Comparison of ENCODE assay signal across 12 mouse cellular contexts in genomic region chr7:16524308-16524707, GRCm38 (mm10). TPM values are rescaled to one million over a fixed set of nuclear protein-coding genes. Genes with fewer than 3 reads are reported as not detected.
DNase-seq lines count a peak whose midpoint lies in the region; ATAC-seq and TF ChIP-seq lines count a peak whose summit lies in the region.
"Had no signal": no experiment of that assay in that cellular context is flagged by ENCODE, and none has a peak within 500 bp of the region (broad histone marks: within the 10 kb centered on the region; RNA-seq: fewer than 3 reads in every experiment).

No protein-coding gene starts in this region.

- no peak overlapping the region for H3K4me3 ChIP-seq in liver, postnatal 0 days (ENCODE audit: low read depth, low read length)
- H3K4me3 ChIP-seq: embryonic facial prominence, embryonic 15.5 days; neural tube, embryonic 13.5 days had no signal

- ATAC-seq in liver, postnatal 0 days = no peak

- no peaks in the 10 kb centered on the region for H3K27me3 ChIP-seq in liver, postnatal 0 days (ENCODE audit: insufficient read depth, low read length)
- H3K27me3 ChIP-seq: embryonic facial prominence, embryonic 15.5 days; neural tube, embryonic 13.5 days had no signal

- H3K4me2 ChIP-seq in liver, postnatal 0 days (ENCODE audit: low read depth, low read length) = no peak overlapping the region
- H3K4me2 ChIP-seq: embryonic facial prominence, embryonic 15.5 days; neural tube, embryonic 13.5 days had no signal

- DNase-seq in left cerebral cortex, postnatal 4 days = peak; percentile 78
- no peak for DNase-seq in left cerebral cortex, adult 9 months (ENCODE audit: low spot score in 2 of 2)
- DNase-seq in cerebellum, adult 9-10 months = peak; percentile 71
- DNase-seq in gastrocnemius, postnatal 14 days = peak; percentile 62
- DNase-seq in lung, postnatal 36 days = peak; percentile 32
- DNase-seq in liver, postnatal 0 days = no peak
- DNase-seq in thymus, postnatal 4 days = no peak

- intact Hi-C loops in left cerebral cortex, postnatal 4 days (cut with DNase I) = no loop called here
- intact Hi-C loops in gastrocnemius, postnatal 14 days (cut with DNase I; ENCODE audit: low total_unique reads) = no loop called here

- no peaks in the 10 kb centered on the region for H3K9me3 ChIP-seq in liver, postnatal 0 days (ENCODE audit: low read length)
- H3K9me3 ChIP-seq: embryonic facial prominence, embryonic 15.5 days; neural tube, embryonic 13.5 days had no signal

- 79% methylated on average over 2 of the region's 2 CpGs for WGBS in liver, postnatal 0 days (ENCODE audit: insufficient replicate concordance)

- no peak overlapping the region for H3K27ac ChIP-seq in liver, postnatal 0 days (ENCODE audit: low read depth)
- H3K27ac ChIP-seq: embryonic facial prominence, embryonic 15.5 days; macrophage; neural tube, embryonic 13.5 days had no signal

- H3K36me3 ChIP-seq in liver, postnatal 0 days (replicated peaks; ENCODE audit: insufficient read depth, low read length) = no peaks in the 10 kb centered on the region

- no peak overlapping the region for H3K9ac ChIP-seq in liver, postnatal 0 days (replicated peaks)
- H3K9ac ChIP-seq: embryonic facial prominence, embryonic 15.5 days; neural tube, embryonic 13.5 days had no signal

- H3K4me1 ChIP-seq in liver, postnatal 0 days (ENCODE audit: insufficient read depth) = peaks cover 6% of the 10 kb centered on the region; the same call in 1 of the 2 replicates
- H3K4me1 ChIP-seq: neural tube, embryonic 13.5 days had no signal

- TF ChIP-seq CTCF in liver, postnatal 0 days (IDR thresholded peaks at IDR 0.05; ENCODE audit: low read depth) = no peak

- TF ChIP-seq EP300 in liver, postnatal 0 days (IDR thresholded peaks at IDR 0.05; ENCODE audit: low read depth) = no peak

RNA-seq across cellular contexts. Expression of gene Npas1, which starts 46.8 kb away (rescaled TPM):
- total RNA-seq in left cerebral cortex, postnatal 4 days (2021) = 10 to 100 TPM; 22.8 to 24.6 TPM
- total RNA-seq in gastrocnemius, postnatal 14 days (2021) = not detected
- 0.07 and 0.11 TPM in 2 replicates for polyA plus RNA-seq in liver, postnatal 0 days (2015; fragmentation: Nextera tagmentation; extraction: Ambion mirVana)
- total RNA-seq: granulocyte monocyte progenitor cell, adult 5-6 weeks had no signal
- polyA plus RNA-seq: limb, embryonic 11.5 days; macrophage had no signal

Comparison
In these comparisons a context has a peak if more than half of its experiments do, and no peak if none do; other contexts are left out.
1. DNase-seq: peak in left cerebral cortex, postnatal 4 days (single experiment), cerebellum, adult 9-10 months (single experiment), gastrocnemius, postnatal 14 days (single experiment) and lung, postnatal 36 days (single experiment); none in left cerebral cortex, adult 9 months (0 of 2), liver, postnatal 0 days (single experiment) and thymus, postnatal 4 days (single experiment).
2. RNA of gene Npas1, which starts 46.8 kb away (total RNA-seq): 22.8 to 24.6 TPM in left cerebral cortex, postnatal 4 days; not detected in gastrocnemius, postnatal 14 days; every median in the first group is over 10 times any median in the second.